Mouse (Mus musculus): ENCODE results near the gene Gm3486. TPM values are rescaled to one million over a fixed set of nuclear protein-coding genes. Genes with fewer than 3 reads are reported as not detected.
"Not testable (repeated sequence)": the region's sequence is repeated elsewhere in the genome, so short reads cannot be mapped to it uniquely, and the experiment has no call there.

Gm3486 gene
- total RNA-seq (2021) = not detected
- long read RNA-seq, experiment 1 = 0 reads
- long read RNA-seq, experiment 2 = 0 reads

DNA sequence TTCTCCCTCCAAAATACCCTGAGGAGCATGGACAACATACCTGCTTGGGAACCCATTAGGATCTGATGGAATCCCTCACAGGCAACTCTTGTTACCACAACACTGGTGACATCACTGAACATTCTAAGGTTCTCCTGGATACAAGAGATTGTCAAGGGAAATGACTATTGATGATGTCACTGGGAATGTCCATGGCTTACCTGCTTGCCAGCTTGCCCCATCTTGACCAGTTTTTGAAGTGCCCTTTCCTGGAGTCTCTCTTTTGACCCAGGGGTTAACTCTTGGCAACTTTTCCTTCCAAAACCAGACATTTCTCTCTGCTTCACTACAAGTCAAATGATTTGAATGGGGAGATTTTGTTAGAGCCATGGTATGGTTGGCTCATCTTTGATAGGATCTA lies at the start of gene Gm3486:
Gene Gm3486 (minus strand): TSS at position 101 of the 400 bp plus-strand sequence.
- DNase-seq = not testable (repeated sequence)

DNA sequence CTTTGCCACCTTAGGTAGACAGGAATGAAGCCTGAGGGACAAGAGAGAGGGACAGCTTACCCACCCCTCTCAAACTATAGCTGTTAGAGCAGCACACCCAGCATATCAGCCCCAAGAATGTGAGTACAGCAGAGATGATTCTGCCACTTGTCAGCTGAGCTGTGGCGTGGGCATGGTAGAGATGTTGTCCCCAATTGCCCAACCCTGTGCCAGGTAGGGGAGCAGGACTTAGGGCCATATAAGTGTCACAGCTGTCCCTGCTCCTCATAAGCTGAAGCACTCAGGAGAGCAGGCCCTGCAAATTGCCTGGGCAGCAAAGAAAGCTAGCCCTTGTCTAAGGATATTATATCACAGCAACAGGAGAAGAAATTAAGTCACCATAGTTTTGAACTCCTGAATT lies 35.4 kb upstream of the Gm3486 start:
- DNase-seq = not testable (repeated sequence)

DNA sequence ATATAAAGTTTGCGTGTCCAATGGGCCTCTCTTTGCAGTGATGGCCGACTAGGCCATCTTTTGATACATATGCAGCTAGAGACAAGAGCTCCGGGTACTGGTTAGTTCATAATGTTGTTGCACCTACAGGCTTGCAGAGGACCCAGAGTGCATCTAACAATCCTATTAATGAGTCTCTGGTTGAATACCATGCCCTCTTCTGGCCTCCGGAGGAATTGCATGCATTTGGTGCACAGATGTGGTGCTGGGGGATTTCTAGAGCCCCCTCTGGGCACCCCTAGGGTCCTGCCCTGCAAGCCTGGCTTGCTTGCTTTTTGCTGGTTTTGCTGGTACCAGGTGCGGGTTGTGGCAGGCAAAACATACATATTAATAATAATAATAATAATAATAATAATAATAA lies 31.4 kb upstream of the Gm3486 start:
- DNase-seq = not testable (repeated sequence)

DNA sequence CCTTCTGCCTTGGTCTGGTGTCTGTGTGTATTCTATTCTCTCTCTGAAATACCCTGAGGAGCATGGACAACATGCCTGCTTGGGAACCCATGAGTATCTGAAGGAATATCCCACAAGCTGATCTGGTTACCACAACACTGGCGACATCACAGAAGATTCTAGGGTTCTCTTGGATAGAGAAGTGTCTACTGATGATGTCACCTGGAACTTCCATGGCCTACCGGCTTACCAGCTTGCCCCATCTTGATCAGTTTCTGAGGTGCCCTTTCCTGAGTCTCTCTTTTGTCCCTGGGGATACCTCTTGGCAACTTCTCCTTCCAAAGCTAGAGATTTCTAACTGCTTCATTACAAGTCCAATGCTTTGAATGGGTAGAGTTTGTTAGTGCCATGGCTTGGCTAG lies 35.9 kb downstream of the Gm3486 start, which contains the start of gene Gm7954:
Gene Gm7954 (minus strand): TSS at position 101 of the 400 bp plus-strand sequence.
- DNase-seq = not testable (repeated sequence)

Other genes with a start within 250 kb of the Gm3486 start
- gene Gm2832, start 210.7 kb downstream of the Gm3486 start, total RNA-seq (2021) = not detected
- not detected for gene Gm5798, start 140.9 kb downstream of the Gm3486 start, total RNA-seq (2021)
- not detected for gene Gm7945, start 103.1 kb downstream of the Gm3486 start, total RNA-seq (2021)
- gene Gm6482, start 81.2 kb downstream of the Gm3486 start, total RNA-seq (2021) = not detected
- not detected for gene Gm7954, start 36.0 kb downstream of the Gm3486 start, total RNA-seq (2021)
- not detected for gene Gm7970, start 66.1 kb upstream of the Gm3486 start, total RNA-seq (2021)
- not detected for gene 1700049E17Rik2, start 83.7 kb upstream of the Gm3486 start, total RNA-seq (2021)
- gene Gm3072, start 135.1 kb upstream of the Gm3486 start, total RNA-seq (2021) = not detected
- gene Gm3676, start 157.0 kb upstream of the Gm3486 start, total RNA-seq (2021) = not detected
- gene Gm8068, start 212.4 kb upstream of the Gm3486 start, total RNA-seq (2021) = not detected

All from gastrocnemius, postnatal 10 days (tissue).